Mouse (Mus musculus) megakaryocyte, embryonic 14.5 days (primary cell): Measurements from ENCODE around the gene Gm29609. TPM values are rescaled to one million over a fixed set of nuclear protein-coding genes. Genes with fewer than 3 reads are reported as not detected.
"Not testable (repeated sequence)": the region's sequence is repeated elsewhere in the genome, so short reads cannot be mapped to it uniquely, and the experiment has no call there.

ENCODE experiments used
- H3K27me3 ChIP-seq: replicated peaks from 2 replicates; pipeline ENCODE3; 2012; ENCODE audit warnings: inconsistent platforms
- H3K36me3 ChIP-seq: replicated peaks from 2 replicates; pipeline ENCODE3; 2012; ENCODE audit warnings: low read length, inconsistent platforms, mixed read lengths
- H3K4me1 ChIP-seq: 2 replicates; pipeline ENCODE4 v1.6.1; 2012; ENCODE audit warnings: inconsistent platforms
- H3K4me3 ChIP-seq: replicated peaks from 2 replicates; pipeline ENCODE3; 2012; ENCODE audit warnings: moderate library complexity, mild to moderate bottlenecking, inconsistent platforms
- H3K9me3 ChIP-seq: 2 replicates; pipeline ENCODE4 v1.6.1; 2012; ENCODE audit warnings: inconsistent platforms
- FLI1 ChIP-seq: IDR thresholded peaks from 2 replicates; pipeline ENCODE4 v1.6.1; 2012; ENCODE audit warnings: low read length, inconsistent platforms, mixed read lengths
- GATA1 ChIP-seq: IDR thresholded peaks from 3 replicates; pipeline ENCODE4 v1.6.1; 2012; ENCODE audit warnings: mixed read lengths, low read length, inconsistent platforms, borderline replicate concordance
- polyA plus RNA-seq: library from polyadenylated mRNA; stranded (reverse); fragments of >175 nt; gene quantifications from 2 replicates; pipeline ENCODE4 v1.2.3, GENCODE M21; 2012; ENCODE audit warnings: low replicate concordance; ENCODE audit not compliant: insufficient read depth

The Gm29609 gene
- 7.0 and 7.9 TPM in 2 replicates for polyA plus RNA-seq

DNA sequence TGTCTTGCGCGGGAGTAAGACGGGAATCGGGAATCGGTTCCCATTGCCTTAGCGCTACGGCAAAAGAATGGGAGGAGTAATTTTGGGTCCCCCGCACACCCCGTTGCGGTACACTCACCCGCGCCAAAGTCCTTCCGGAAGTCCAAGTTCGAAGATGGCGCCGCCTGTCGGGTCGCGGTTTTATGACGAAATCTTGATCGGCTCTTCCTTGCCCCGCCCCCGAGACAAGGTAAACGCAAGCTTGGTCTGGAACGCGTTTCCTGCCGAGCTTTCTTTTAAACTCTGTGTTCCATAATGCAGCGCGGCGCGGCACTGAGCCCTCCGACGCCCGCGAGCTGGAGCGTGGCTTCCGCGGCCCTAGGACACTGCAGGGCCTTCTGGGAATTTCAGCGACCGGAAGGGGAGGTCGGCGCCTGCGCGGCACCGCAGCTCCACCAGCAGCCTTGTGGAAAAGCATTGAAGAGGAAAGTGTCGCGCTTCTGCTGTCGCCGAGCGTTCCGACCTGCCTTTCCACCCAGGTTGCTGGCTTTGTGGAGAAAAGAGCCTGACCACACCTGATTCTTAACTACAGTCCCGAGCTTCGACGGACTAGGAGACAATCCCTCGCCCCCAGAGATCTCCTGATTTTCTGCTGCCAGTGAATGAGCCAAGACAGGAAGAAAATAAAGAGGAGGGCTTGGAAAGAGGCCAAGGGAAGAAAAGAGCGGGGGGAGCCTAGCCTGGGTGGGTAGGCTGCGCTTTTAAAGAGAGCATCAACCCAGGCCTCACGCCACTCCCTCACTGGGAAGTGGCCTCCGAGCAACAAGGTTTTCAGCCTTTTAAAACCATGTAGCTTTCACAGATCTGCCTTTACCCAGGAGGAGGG is at the start of gene Gm29609, which contains the start of gene Gtf3c2:
Gm29609 (minus strand) TSS at position 146 of the 865 bp plus-strand sequence.
Gtf3c2 (minus strand) TSS at position 379 of the 865 bp plus-strand sequence.
- Histone ChIP-seq H3K36me3 (peaks cover 12% of the 10 kb centered on the region), H3K9me3 (no peaks in the 10 kb centered on the region), H3K4me1 (peaks cover 60% of the 10 kb centered on the region), H3K27me3 (no peaks in the 10 kb centered on the region), H3K4me3 (peak within 1 kb of the TSS; percentile 95)
- no peak for TF ChIP-seq GATA1
- peak; percentile 61; the same call in 1 of the 2 replicates for TF ChIP-seq FLI1

DNA sequence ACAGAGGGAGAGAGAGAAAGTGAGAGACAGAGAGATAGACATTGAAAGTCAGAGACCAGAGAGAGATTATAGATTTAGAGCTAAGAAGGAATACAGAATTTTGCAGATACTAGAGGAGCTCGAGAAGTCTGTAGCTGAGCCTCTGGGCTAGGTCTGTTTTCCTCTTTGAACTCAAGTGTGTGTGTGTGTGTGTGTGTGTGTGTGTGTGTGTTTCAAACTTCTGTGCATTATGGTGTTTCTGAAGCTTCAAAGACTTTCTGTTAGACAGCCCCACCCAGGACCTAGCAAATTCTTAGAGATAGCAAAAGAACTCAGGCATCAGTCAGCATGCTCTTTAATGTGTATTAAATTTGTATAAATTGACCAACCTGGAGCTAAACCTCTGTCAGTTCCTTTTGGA is 46.9 kb upstream of the Gm29609 start:
- Histone ChIP-seq H3K9me3 (no peaks in the 10 kb centered on the region), H3K4me1 (peaks cover 14% of the 10 kb centered on the region), H3K4me3 (no peak overlapping the region), H3K27me3 (peaks cover 2% of the 10 kb centered on the region), H3K36me3 (no peaks in the 10 kb centered on the region)
- TF ChIP-seq FLI1 (no peak), GATA1 (no peak)

DNA sequence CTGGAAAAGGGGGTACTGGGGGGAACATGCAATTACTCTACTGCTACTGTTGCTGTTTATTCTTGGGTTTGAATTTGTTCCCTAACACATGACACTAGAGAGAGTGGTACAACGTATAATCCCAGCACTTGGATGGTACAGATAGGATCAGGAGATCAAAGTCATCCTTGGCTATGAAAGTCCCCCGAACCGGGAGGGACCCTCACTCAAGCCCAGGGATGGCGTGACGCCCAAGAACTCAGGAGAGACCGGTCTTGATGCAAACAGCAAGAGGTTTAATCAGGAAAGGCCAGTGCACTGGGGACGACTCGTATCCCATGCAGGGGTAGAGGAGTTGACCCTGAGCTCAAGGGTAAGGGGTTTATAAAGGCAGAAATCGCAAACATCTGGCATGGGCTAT is 43.0 kb upstream of the Gm29609 start:
- Histone ChIP-seq H3K36me3 (no peaks in the 10 kb centered on the region), H3K9me3 (no peaks in the 10 kb centered on the region), H3K4me3 (no peak overlapping the region), H3K4me1 (peaks cover 17% of the 10 kb centered on the region), H3K27me3 (no peaks in the 10 kb centered on the region)
- TF ChIP-seq FLI1 (no peak), GATA1 (no peak)

DNA sequence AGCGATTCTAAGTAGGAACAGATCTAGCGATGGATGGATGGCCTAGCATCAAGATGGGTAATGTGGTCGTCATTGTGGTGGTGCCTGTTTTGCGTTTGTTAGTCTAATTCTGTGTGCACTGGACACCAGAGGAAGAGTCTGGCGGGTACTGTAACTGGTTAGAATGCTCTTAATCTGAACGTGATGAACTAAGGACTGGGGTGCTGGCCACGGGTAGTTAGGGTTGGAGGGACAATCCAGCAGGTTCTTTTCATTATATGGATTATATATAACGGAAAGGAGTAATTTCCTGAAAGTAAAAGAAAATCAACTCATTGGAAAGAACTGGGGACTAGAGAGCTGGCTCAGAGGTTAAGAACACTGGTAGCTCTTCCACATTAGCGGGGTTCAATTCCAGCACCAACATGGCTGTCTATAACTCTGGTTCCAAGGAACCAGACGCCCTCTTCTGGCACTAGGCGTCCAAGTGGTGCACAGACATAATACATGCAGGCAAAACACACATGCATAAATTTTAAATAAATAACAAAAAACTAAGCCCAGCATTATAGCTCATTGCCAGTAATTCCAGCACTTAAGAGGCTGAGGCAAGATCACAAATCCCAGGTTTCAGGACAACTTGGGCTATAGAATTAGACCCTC is 41.7 kb upstream of the Gm29609 start:
- TF ChIP-seq FLI1, result no peak
- TF ChIP-seq GATA1, result no peak

DNA sequence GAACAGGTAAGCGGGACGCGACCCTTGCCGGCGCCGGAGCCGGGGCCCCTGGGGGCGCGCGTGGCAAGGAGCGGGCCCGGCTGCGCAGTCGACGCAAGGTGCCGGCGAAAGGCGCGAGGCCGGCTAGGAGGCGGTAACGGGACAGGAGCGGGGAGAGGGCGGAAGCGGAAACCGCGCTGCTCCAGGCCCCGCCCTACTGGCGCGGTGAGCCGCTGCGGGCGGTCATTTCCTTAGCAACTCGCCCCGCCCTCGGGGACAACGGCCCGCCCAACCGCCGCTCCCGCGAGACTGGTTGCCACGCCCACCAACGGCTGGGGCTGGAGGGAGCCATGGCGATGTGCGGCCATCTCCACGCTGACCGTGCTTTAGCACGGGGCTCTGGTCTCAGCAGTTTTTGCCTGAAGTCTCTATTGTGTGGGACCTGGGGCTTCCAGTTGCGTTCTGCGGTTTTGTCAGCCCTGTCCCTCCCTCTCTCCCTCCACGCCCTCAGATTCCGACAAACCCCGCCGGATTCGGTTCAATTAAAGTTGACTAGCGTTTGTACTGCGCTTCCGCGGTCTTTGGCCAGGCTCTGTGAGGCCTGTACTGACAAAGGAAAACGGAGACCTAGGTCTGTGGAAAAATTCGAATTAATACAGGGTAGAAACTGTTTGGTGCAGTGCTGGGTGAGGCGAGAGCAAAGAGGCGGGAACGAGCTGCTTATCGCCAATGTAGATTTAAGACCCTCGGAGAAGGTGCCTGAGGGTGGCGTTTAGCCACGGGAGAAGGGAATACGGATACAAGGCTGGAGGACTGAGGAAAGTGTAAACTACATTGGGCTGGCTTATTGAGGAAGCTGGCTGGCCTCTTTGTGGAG is 41.0 kb upstream of the Gm29609 start, which contains the start of gene Ppm1g:
Ppm1g (minus strand) TSS at position 240 of the 856 bp plus-strand sequence.
- TF ChIP-seq GATA1 (no peak), FLI1 (0 out of 2 replicates have a peak, but pooled peaks have one; percentile 66)
- peaks cover 6% of the 10 kb centered on the region for H3K36me3 ChIP-seq
- H3K9me3 ChIP-seq, result no peaks in the 10 kb centered on the region
- peaks cover 31% of the 10 kb centered on the region for H3K4me1 ChIP-seq
- H3K27me3 ChIP-seq, result no peaks in the 10 kb centered on the region
- peak within 1 kb of the TSS; percentile 99 for H3K4me3 ChIP-seq

More for the DNA sequence above, 41.7 kb upstream of the Gm29609 start:
- no peaks in the 10 kb centered on the region for H3K9me3 ChIP-seq
- H3K36me3 ChIP-seq, result no peaks in the 10 kb centered on the region
- H3K4me1 ChIP-seq, result peaks cover 23% of the 10 kb centered on the region
- peak overlapping the region; percentile 99 for H3K4me3 ChIP-seq
- H3K27me3 ChIP-seq, result no peaks in the 10 kb centered on the region

DNA sequence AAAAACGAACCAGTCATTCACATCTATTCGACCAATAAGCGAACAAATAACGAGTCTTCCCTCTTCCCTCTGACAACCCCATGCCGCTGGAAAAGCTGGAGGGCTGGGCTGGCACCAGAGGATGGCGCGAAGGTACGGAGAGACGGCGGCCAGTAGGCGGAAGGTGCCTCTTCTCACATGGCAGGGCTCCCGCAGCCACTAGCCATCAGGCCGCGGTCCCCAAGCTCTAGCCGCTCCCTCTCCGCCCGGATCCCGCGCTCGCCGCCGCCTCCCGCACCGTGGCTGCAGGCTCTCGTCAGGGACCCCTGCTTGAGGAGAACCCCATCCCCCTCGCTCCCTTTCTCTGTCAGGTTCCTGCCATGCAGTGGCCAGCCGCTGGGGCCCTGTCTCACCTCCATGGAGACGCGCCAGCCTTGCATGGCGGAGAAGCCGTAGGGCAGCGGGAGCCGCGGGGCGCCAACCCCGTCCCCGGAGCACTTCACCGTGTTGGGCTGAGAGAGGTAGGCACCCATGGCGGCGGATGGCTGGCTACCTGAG is 40.3 kb upstream of the Gm29609 start:
- no peaks in the 10 kb centered on the region for H3K9me3 ChIP-seq
- peaks cover 37% of the 10 kb centered on the region for H3K4me1 ChIP-seq
- H3K27me3 ChIP-seq, result no peaks in the 10 kb centered on the region
- TF ChIP-seq GATA1, result no peak
- no peak for TF ChIP-seq FLI1
- H3K36me3 ChIP-seq, result peaks cover 7% of the 10 kb centered on the region
- peak overlapping the region; percentile 99 for H3K4me3 ChIP-seq

DNA sequence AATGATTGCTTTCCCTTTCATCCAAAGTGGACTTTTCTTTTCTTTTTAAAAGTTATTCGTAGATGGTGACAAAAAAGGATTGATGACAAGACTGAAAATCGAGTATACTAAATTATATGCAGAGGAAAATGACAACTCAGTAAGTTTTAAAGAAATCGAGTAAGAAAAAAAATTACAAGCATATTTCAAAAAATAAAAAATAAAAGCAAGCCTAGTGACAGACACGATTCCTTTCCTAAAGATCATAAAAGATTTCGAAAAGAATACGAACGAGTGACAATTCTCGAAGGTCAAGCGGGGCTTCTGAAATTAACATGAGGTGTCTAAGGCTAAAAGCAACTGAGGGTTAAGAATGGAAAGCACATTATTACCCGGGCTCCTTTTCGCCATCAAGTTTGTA is 39.8 kb upstream of the Gm29609 start:
- peaks cover 42% of the 10 kb centered on the region for H3K4me1 ChIP-seq

DNA sequence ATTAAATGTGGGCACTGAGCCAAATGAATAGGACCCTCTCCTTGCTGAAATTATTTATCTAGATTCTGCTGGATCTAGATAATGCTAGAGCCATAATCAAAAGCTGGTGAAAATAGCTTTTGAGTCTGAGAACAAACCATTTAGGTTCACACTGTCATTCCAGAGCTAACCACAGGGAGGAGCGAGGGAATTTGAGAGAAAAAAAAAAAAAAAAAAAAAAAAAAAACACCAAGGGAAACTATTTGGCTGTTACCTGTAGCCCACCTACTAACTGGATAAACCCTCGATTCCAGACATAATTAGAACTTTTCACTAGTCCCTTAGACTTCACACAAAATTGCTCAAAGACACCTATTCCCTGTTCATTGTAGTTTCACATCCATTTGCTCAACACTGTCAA is 39.4 kb upstream of the Gm29609 start:
- Histone ChIP-seq H3K27me3 (no peaks in the 10 kb centered on the region), H3K36me3 (peaks cover 7% of the 10 kb centered on the region), H3K9me3 (no peaks in the 10 kb centered on the region), H3K4me1 (peaks cover 45% of the 10 kb centered on the region), H3K4me3 (peak overlapping the region; percentile 99)
- TF ChIP-seq GATA1, result no peak
- TF ChIP-seq FLI1, result no peak

More for the DNA sequence above, 39.8 kb upstream of the Gm29609 start:
- TF ChIP-seq GATA1 (no peak), FLI1 (no peak)
- Histone ChIP-seq H3K9me3 (no peaks in the 10 kb centered on the region), H3K36me3 (peaks cover 7% of the 10 kb centered on the region), H3K4me3 (peak overlapping the region; percentile 99), H3K27me3 (no peaks in the 10 kb centered on the region)

DNA sequence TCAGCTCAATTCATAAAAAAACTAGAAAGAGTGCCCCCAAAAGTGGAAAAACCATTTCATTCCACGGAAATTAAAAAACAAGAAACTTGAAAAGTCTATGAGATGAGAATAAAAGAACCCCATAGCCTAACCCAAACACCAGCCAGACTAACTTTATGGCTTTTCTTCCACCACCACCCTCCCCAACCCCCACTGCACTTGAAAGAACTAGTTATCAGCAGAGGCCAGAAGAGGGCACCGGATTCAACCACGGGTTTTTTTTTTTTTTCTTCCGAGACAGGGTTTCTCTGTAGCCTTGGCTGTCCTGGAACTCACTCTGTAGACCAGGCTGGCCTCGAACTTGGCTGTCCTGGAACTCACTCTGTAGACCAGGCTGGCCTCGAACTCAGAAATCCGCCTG is 38.6 kb upstream of the Gm29609 start:
- TF ChIP-seq GATA1 (no peak), FLI1 (no peak)
- no peaks in the 10 kb centered on the region for H3K27me3 ChIP-seq
- peaks cover 50% of the 10 kb centered on the region for H3K4me1 ChIP-seq
- peaks cover 7% of the 10 kb centered on the region for H3K36me3 ChIP-seq
- no peaks in the 10 kb centered on the region for H3K9me3 ChIP-seq
- peak overlapping the region; percentile 80 for H3K4me3 ChIP-seq

DNA sequence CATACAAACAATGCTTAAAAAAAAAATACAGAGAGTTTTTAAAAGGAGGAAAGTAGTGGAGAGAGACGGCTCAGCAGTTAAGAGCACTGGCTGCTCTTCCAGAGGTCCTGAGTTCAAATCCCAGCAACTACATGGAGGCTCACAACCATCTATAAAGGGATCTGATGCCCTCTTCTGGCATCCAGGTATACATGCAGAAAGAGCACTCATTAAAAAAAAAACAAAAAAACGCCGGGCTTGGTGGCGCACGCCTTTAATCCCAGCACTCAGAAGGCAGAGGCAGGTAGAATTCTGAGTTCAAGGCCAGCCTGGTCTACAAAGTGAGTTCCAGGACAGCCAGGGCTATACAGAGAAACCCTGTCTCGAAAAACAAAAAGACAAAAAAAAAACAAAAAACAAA is 36.8 kb upstream of the Gm29609 start:
- H3K4me1 ChIP-seq, result peaks cover 60% of the 10 kb centered on the region
- not testable (repeated sequence) for H3K27me3 ChIP-seq, H3K9me3 ChIP-seq, H3K4me3 ChIP-seq
- H3K36me3 ChIP-seq, result peaks cover 14% of the 10 kb centered on the region
